Mouse (Mus musculus) heart, postnatal 0 days (tissue): ENCODE measurements around the gene Aqp6. TPM values are rescaled to one million over a fixed set of nuclear protein-coding genes. Genes with fewer than 3 reads are reported as not detected.

ENCODE experiments used
- ATAC-seq: fragments of 200-750 bp; cut with Nextera tagmentation; 2 replicates; pipeline ENCODE4 v1.8.0; 2017; ENCODE audit warnings: low read depth, moderate number of reproducible peaks, moderate library complexity; ENCODE audit not compliant: insufficient read depth
- DNase-seq: peaks from one replicate; pipeline ENCODE4 v3.0.0-alpha.2; 2016; ENCODE audit warnings: low spot score
- H3K27ac ChIP-seq: fragments of 300-500 bp; sonication (generic); 2 replicates; pipeline ENCODE4 v1.5.1; 2014; ENCODE audit warnings: low read depth, mild to moderate bottlenecking
- H3K27me3 ChIP-seq: fragments of 300-500 bp; sonication (generic); 2 replicates; pipeline ENCODE4 v1.6.1; 2014; ENCODE audit warnings: low read length, mixed read lengths; ENCODE audit not compliant: control insufficient read depth, insufficient read depth
- H3K36me3 ChIP-seq: fragments of 300-500 bp; sonication (generic); replicated peaks from 2 replicates; pipeline ENCODE4 v1.6.1; 2014; ENCODE audit warnings: low read length, mixed read lengths; ENCODE audit not compliant: control insufficient read depth, insufficient read depth
- H3K4me1 ChIP-seq: fragments of 300-500 bp; sonication (generic); 2 replicates; pipeline ENCODE4 v1.6.1; 2014; ENCODE audit warnings: antibody characterized with exemption; ENCODE audit not compliant: control insufficient read depth, insufficient read depth
- H3K4me2 ChIP-seq: fragments of 300-500 bp; sonication (generic); 2 replicates; pipeline ENCODE4 v1.6.1; 2014; ENCODE audit warnings: low read depth, mild to moderate bottlenecking, low read length, moderate library complexity
- H3K4me3 ChIP-seq: fragments of 300-500 bp; sonication (generic); 2 replicates; pipeline ENCODE4 v1.5.1; 2014; ENCODE audit warnings: low read depth, low read length
- H3K9ac ChIP-seq: fragments of 300-500 bp; sonication (generic); replicated peaks from 2 replicates; pipeline ENCODE4 v1.6.1; 2014; ENCODE audit warnings: low read depth, low read length, mixed read lengths
- H3K9me3 ChIP-seq: fragments of 300-500 bp; sonication (generic); replicated peaks from 2 replicates; pipeline ENCODE4 v1.6.1; 2016; ENCODE audit warnings: low read length; ENCODE audit not compliant: control insufficient read depth
- CTCF ChIP-seq: IDR thresholded peaks from 2 replicates; pipeline ENCODE4 v1.5.1; 2016; ENCODE audit warnings: antibody characterized with exemption, control low read depth, low read depth
- EP300 ChIP-seq: IDR thresholded peaks from 2 replicates; pipeline ENCODE4 v1.6.1; 2016; ENCODE audit warnings: antibody characterized with exemption, low read depth
- WGBS: fragments of 180-500 bp; shearing (Covaris S2); extraction: QIAGEN DNeasy Blood & Tissue Kit; methylation state at CpG from one replicate; pipeline ENCODE4 v1.1.7; 2014; 5-methylcytosine and 5-hydroxymethylcytosine counted together
- polyA plus RNA-seq: library from polyadenylated mRNA; unstranded; fragments of >200 nt; fragmentation: Nextera tagmentation; extraction: Ambion mirVana; gene quantifications from 2 replicates; pipeline ENCODE4 v1.2.1, GENCODE M21; 2015
- total RNA-seq: library from RNA; depleted of rRNA; stranded (reverse); fragments of >200 nt; gene quantifications from 2 replicates; pipeline ENCODE4 v1.2.3, GENCODE M21; 2014; ENCODE audit warnings: low replicate concordance

The Aqp6 gene
- total and polyA plus RNA-seq, 2 experiments from 2014 or later: not detected

- TF ChIP-seq EP300: no peak
- TF ChIP-seq CTCF: no peak
These were observed 13.6 kb downstream of the Aqp6 start for GRCm38 (mm10) chr15:99614753-99615152.

GRCm38 (mm10) chr15:99615246-99615645 is 14.0 kb downstream of the Aqp6 start:
- H3K4me1 ChIP-seq: peaks cover 10% of the 10 kb centered on the region
- no peak for DNase-seq
- ATAC-seq: peak; percentile 10; the same call in 1 of the 2 replicates
- H3K27ac ChIP-seq: peak overlapping the region; percentile 31; the same call in 1 of the 2 replicates
- no peaks in the 10 kb centered on the region for H3K36me3 ChIP-seq
- H3K4me3 ChIP-seq: no peak overlapping the region
- H3K9ac ChIP-seq: no peak overlapping the region
- peaks cover 28% of the 10 kb centered on the region for H3K27me3 ChIP-seq
- H3K4me2 ChIP-seq: 0 out of 2 replicates have a peak overlapping the region, but pooled peaks have one; percentile 30
- WGBS: 33% methylated on average over 9 of the region's 9 CpGs
- TF ChIP-seq CTCF (no peak), EP300 (no peak)
- peaks cover 3% of the 10 kb centered on the region; the same call in 1 of the 2 replicates for H3K9me3 ChIP-seq

More at GRCm38 (mm10) chr15:99614753-99615152, 13.6 kb downstream of the Aqp6 start:
- peak overlapping the region; percentile 30; the same call in 1 of the 2 replicates for H3K4me2 ChIP-seq
- H3K9ac ChIP-seq: no peak overlapping the region
- peaks cover 10% of the 10 kb centered on the region for H3K4me1 ChIP-seq
- peaks cover 28% of the 10 kb centered on the region for H3K27me3 ChIP-seq
- no peak overlapping the region for H3K4me3 ChIP-seq
- H3K27ac ChIP-seq: peak overlapping the region; percentile 31; the same call in 1 of the 2 replicates
- ATAC-seq (peak; percentile 45), DNase-seq (peak; percentile 43)
- peaks cover 3% of the 10 kb centered on the region; the same call in 1 of the 2 replicates for H3K9me3 ChIP-seq
- 2% methylated on average over 12 of the region's 12 CpGs for WGBS
- no peaks in the 10 kb centered on the region for H3K36me3 ChIP-seq

GRCm38 (mm10) chr15:99618595-99618994 is 17.4 kb downstream of the Aqp6 start:
- Histone ChIP-seq H3K4me1 (peaks cover 10% of the 10 kb centered on the region), H3K9me3 (no peaks in the 10 kb centered on the region), H3K27ac (no peak overlapping the region), H3K36me3 (peaks cover 21% of the 10 kb centered on the region), H3K27me3 (peaks cover 10% of the 10 kb centered on the region), H3K4me2 (no peak overlapping the region), H3K4me3 (no peak overlapping the region), H3K9ac (no peak overlapping the region)
- TF ChIP-seq EP300 (no peak), CTCF (no peak)
- DNase-seq (no peak), ATAC-seq (no peak)
- 91% methylated on average over 3 of the region's 3 CpGs for WGBS

- H3K9ac ChIP-seq: no peak overlapping the region
- H3K9me3 ChIP-seq: no peaks in the 10 kb centered on the region
- 82% methylated on average over 4 of the region's 4 CpGs for WGBS
- ATAC-seq (no peak), DNase-seq (no peak)
- no peak overlapping the region for H3K27ac ChIP-seq
- H3K36me3 ChIP-seq: peaks cover 33% of the 10 kb centered on the region
- H3K4me2 ChIP-seq: no peak overlapping the region
- TF ChIP-seq CTCF (no peak), EP300 (no peak)
- no peaks in the 10 kb centered on the region for H3K27me3 ChIP-seq
- H3K4me3 ChIP-seq: no peak overlapping the region
- peaks cover 2% of the 10 kb centered on the region for H3K4me1 ChIP-seq
These were observed 18.6 kb downstream of the Aqp6 start for GRCm38 (mm10) chr15:99619821-99620220.

- WGBS: 91% methylated on average over 11 of the region's 11 CpGs
- TF ChIP-seq CTCF (no peak), EP300 (no peak)
- Histone ChIP-seq H3K9ac (no peak overlapping the region), H3K36me3 (peaks cover 55% of the 10 kb centered on the region), H3K4me2 (no peak overlapping the region), H3K4me3 (no peak overlapping the region), H3K27me3 (no peaks in the 10 kb centered on the region), H3K27ac (no peak overlapping the region), H3K9me3 (no peaks in the 10 kb centered on the region), H3K4me1 (no peaks in the 10 kb centered on the region)
- DNase-seq (no peak), ATAC-seq (no peak)
These were observed 20.9 kb downstream of the Aqp6 start for GRCm38 (mm10) chr15:99622063-99622462.

- no peak overlapping the region for H3K4me3 ChIP-seq
- ATAC-seq: no peak
- peaks cover 88% of the 10 kb centered on the region for H3K36me3 ChIP-seq
- DNase-seq: no peak
- no peaks in the 10 kb centered on the region for H3K27me3 ChIP-seq
- no peak overlapping the region for H3K4me2 ChIP-seq
- no peak overlapping the region for H3K27ac ChIP-seq
- no peak overlapping the region for H3K9ac ChIP-seq
- TF ChIP-seq EP300: no peak
- TF ChIP-seq CTCF: peak; percentile 19; the same call in 1 of the 2 replicates
- H3K4me1 ChIP-seq: no peaks in the 10 kb centered on the region
- no peaks in the 10 kb centered on the region for H3K9me3 ChIP-seq
These were observed 30.4 kb downstream of the Aqp6 start for GRCm38 (mm10) chr15:99631618-99632017.
